Mouse (Mus musculus) bone marrow, adult 2 months (tissue): ENCODE results near the gene Apc2.

Experiments
- CTCF ChIP-seq: fragments of 200-500 bp; IDR thresholded peaks from 2 replicates; pipeline ENCODE4 v1.5.1; 2011; ENCODE audit warnings: low read length, control low read depth; ENCODE audit not compliant: control insufficient read depth, insufficient read depth
- POLR2A ChIP-seq: fragments of 200-500 bp; IDR thresholded peaks from 2 replicates; pipeline ENCODE4 v1.6.1; 2011; ENCODE audit warnings: low read depth, mild to moderate bottlenecking, control low read depth, low read length, borderline replicate concordance; ENCODE audit not compliant: control insufficient read depth

GRCm38 (mm10) chr10:80301256-80302081, 5.7 kb downstream of the Apc2 start:
- TF ChIP-seq CTCF (no peak), POLR2A (no peak)
